Mouse (Mus musculus) midbrain, postnatal 0 days (tissue): ENCODE results near the gene Fam229b. TPM values are rescaled to one million over a fixed set of nuclear protein-coding genes. Genes with fewer than 3 reads are reported as not detected.

Experiments
- ATAC-seq: fragments of 200-750 bp; cut with Nextera tagmentation; 2 replicates; pipeline ENCODE4 v1.8.0; 2017; ENCODE audit warnings: moderate number of reproducible peaks, mild to moderate bottlenecking, moderate TSS enrichment, moderate library complexity; ENCODE audit not compliant: low FRiP score
- DNase-seq: peaks from one replicate; pipeline ENCODE4 v3.0.0-alpha.2; 2015; ENCODE audit warnings: low spot score
- H3K27ac ChIP-seq: fragments of 300-500 bp; sonication (generic); 2 replicates; pipeline ENCODE4 v1.5.1; 2014; ENCODE audit warnings: low read depth, mild to moderate bottlenecking, low read length, mixed read lengths
- H3K27me3 ChIP-seq: fragments of 300-500 bp; sonication (generic); 2 replicates; pipeline ENCODE4 v1.6.1; 2014; ENCODE audit warnings: low read length, control low read depth, mixed read lengths; ENCODE audit not compliant: insufficient read depth
- H3K36me3 ChIP-seq: fragments of 300-500 bp; sonication (generic); 2 replicates; pipeline ENCODE4 v1.6.1; 2014; ENCODE audit warnings: low read length, control low read depth, mixed read lengths; ENCODE audit not compliant: insufficient read depth
- H3K4me1 ChIP-seq: fragments of 300-500 bp; sonication (generic); 2 replicates; pipeline ENCODE4 v1.6.1; 2014; ENCODE audit warnings: mild to moderate bottlenecking, control low read depth, antibody characterized with exemption, low read length, mixed read lengths; ENCODE audit not compliant: insufficient read depth
- H3K4me2 ChIP-seq: fragments of 300-500 bp; sonication (generic); 2 replicates; pipeline ENCODE4 v1.6.1; 2014; ENCODE audit warnings: low read depth, mild to moderate bottlenecking, low read length, mixed read lengths; ENCODE audit not compliant: poor library complexity, severe bottlenecking
- H3K4me3 ChIP-seq: fragments of 300-500 bp; sonication (generic); 2 replicates; pipeline ENCODE4 v1.5.1; 2014; ENCODE audit warnings: low read depth, mild to moderate bottlenecking, low read length, moderate library complexity
- H3K9ac ChIP-seq: fragments of 300-500 bp; sonication (generic); replicated peaks from 2 replicates; pipeline ENCODE4 v1.6.1; 2014; ENCODE audit warnings: mild to moderate bottlenecking, low read length, moderate library complexity, mixed read lengths; ENCODE audit not compliant: poor library complexity, severe bottlenecking
- H3K9me3 ChIP-seq: fragments of 300-500 bp; sonication (generic); 2 replicates; pipeline ENCODE4 v1.6.1; 2016; ENCODE audit warnings: low read length, control low read depth
- CTCF ChIP-seq: IDR thresholded peaks from 2 replicates; pipeline ENCODE4 v1.5.1; 2016; ENCODE audit warnings: antibody characterized with exemption, mild to moderate bottlenecking
- WGBS: fragments of 180-500 bp; shearing (Covaris S2); extraction: QIAGEN DNeasy Blood & Tissue Kit; methylation state at CpG from one replicate; pipeline ENCODE4 v1.1.7; 2014; 5-methylcytosine and 5-hydroxymethylcytosine counted together
- polyA plus RNA-seq: library from polyadenylated mRNA; unstranded; fragments of >200 nt; fragmentation: Nextera tagmentation; extraction: Ambion mirVana; gene quantifications from 2 replicates; pipeline ENCODE4 v1.2.1, GENCODE M21; 2015
- total RNA-seq: library from RNA; depleted of rRNA; stranded (reverse); fragments of >200 nt; gene quantifications from 2 replicates; pipeline ENCODE4 v1.2.3, GENCODE M21; 2014

Fam229b gene
- total and polyA plus RNA-seq, 2 experiments from 2014 or later = 15.3 to 44.6 TPM

- no peak overlapping the region for H3K4me2 ChIP-seq
- TF ChIP-seq CTCF = no peak
- peaks cover 12% of the 10 kb centered on the region for H3K36me3 ChIP-seq
- no peaks in the 10 kb centered on the region for H3K4me1 ChIP-seq
- WGBS = 83% methylated on average over 12 of the region's 12 CpGs
- no peaks in the 10 kb centered on the region for H3K27me3 ChIP-seq
- DNase-seq (no peak), ATAC-seq (no peak)
- no peak overlapping the region for H3K9ac ChIP-seq
- H3K27ac ChIP-seq = no peak overlapping the region
- H3K9me3 ChIP-seq = no peaks in the 10 kb centered on the region
- H3K4me3 ChIP-seq = no peak overlapping the region
These were observed 8.5 kb upstream of the Fam229b start for GRCm38 (mm10) chr10:39142216-39142615.

- Histone ChIP-seq H3K4me2 (no peak overlapping the region), H3K4me3 (no peak overlapping the region), H3K27me3 (no peaks in the 10 kb centered on the region), H3K27ac (no peak overlapping the region), H3K9ac (no peak overlapping the region), H3K9me3 (no peaks in the 10 kb centered on the region), H3K36me3 (peaks cover 15% of the 10 kb centered on the region), H3K4me1 (no peaks in the 10 kb centered on the region)
- ATAC-seq (no peak), DNase-seq (no peak)
- no peak for TF ChIP-seq CTCF
- WGBS = 96% methylated on average over 2 of the region's 2 CpGs
These were observed 7.7 kb upstream of the Fam229b start for GRCm38 (mm10) chr10:39141401-39141800.

- Histone ChIP-seq H3K27ac (no peak overlapping the region), H3K27me3 (no peaks in the 10 kb centered on the region), H3K4me2 (no peak overlapping the region), H3K4me3 (no peak overlapping the region), H3K9me3 (no peaks in the 10 kb centered on the region), H3K9ac (no peak overlapping the region), H3K4me1 (no peaks in the 10 kb centered on the region), H3K36me3 (peaks cover 15% of the 10 kb centered on the region)
- DNase-seq (no peak), ATAC-seq (no peak)
- no peak for TF ChIP-seq CTCF
- WGBS = 87% methylated on average over 14 of the region's 14 CpGs
These were observed 7.1 kb upstream of the Fam229b start for GRCm38 (mm10) chr10:39140843-39141242.

GRCm38 (mm10) chr10:39138761-39139160, 5.0 kb upstream of the Fam229b start:
- 85% methylated on average over 6 of the region's 6 CpGs for WGBS
- no peak for ATAC-seq

GRCm38 (mm10) chr10:39137766-39138165, 4.1 kb upstream of the Fam229b start:
- peaks cover 8% of the 10 kb centered on the region for H3K36me3 ChIP-seq
- H3K4me1 ChIP-seq = peaks cover 3% of the 10 kb centered on the region; the same call in 1 of the 2 replicates
- no peak overlapping the region for H3K4me3 ChIP-seq
- no peaks in the 10 kb centered on the region for H3K9me3 ChIP-seq
- H3K4me2 ChIP-seq = no peak overlapping the region
- no peak for DNase-seq
- H3K9ac ChIP-seq = no peak overlapping the region
- no peaks in the 10 kb centered on the region for H3K27me3 ChIP-seq
- H3K27ac ChIP-seq = no peak overlapping the region
- no peak for ATAC-seq
- 94% methylated on average over 3 of the region's 3 CpGs for WGBS
- TF ChIP-seq CTCF = no peak

More at GRCm38 (mm10) chr10:39138761-39139160, 5.0 kb upstream of the Fam229b start:
- no peak for DNase-seq
- peaks cover 12% of the 10 kb centered on the region for H3K36me3 ChIP-seq
- H3K4me3 ChIP-seq = no peak overlapping the region
- no peak for TF ChIP-seq CTCF
- no peaks in the 10 kb centered on the region for H3K9me3 ChIP-seq
- H3K27me3 ChIP-seq = no peaks in the 10 kb centered on the region
- no peak overlapping the region for H3K27ac ChIP-seq
- H3K9ac ChIP-seq = no peak overlapping the region
- peaks cover 3% of the 10 kb centered on the region; the same call in 1 of the 2 replicates for H3K4me1 ChIP-seq
- H3K4me2 ChIP-seq = no peak overlapping the region

- Histone ChIP-seq H3K4me1 (no peaks in the 10 kb centered on the region), H3K27ac (no peak overlapping the region), H3K4me2 (no peak overlapping the region), H3K4me3 (no peak overlapping the region), H3K36me3 (no peaks in the 10 kb centered on the region), H3K9me3 (no peaks in the 10 kb centered on the region), H3K9ac (no peak overlapping the region), H3K27me3 (no peaks in the 10 kb centered on the region)
- peak; percentile 65 for DNase-seq
- ATAC-seq = peak; percentile 70; the same call in 1 of the 2 replicates
- WGBS = 39% methylated on average over 4 of the region's 4 CpGs
- TF ChIP-seq CTCF = peak; percentile 79
These were observed 12.3 kb downstream of the Fam229b start for GRCm38 (mm10) chr10:39121412-39121811.
